Mouse (Mus musculus): Measurements from ENCODE around the gene Btg2.

The Btg2 gene

DNA sequence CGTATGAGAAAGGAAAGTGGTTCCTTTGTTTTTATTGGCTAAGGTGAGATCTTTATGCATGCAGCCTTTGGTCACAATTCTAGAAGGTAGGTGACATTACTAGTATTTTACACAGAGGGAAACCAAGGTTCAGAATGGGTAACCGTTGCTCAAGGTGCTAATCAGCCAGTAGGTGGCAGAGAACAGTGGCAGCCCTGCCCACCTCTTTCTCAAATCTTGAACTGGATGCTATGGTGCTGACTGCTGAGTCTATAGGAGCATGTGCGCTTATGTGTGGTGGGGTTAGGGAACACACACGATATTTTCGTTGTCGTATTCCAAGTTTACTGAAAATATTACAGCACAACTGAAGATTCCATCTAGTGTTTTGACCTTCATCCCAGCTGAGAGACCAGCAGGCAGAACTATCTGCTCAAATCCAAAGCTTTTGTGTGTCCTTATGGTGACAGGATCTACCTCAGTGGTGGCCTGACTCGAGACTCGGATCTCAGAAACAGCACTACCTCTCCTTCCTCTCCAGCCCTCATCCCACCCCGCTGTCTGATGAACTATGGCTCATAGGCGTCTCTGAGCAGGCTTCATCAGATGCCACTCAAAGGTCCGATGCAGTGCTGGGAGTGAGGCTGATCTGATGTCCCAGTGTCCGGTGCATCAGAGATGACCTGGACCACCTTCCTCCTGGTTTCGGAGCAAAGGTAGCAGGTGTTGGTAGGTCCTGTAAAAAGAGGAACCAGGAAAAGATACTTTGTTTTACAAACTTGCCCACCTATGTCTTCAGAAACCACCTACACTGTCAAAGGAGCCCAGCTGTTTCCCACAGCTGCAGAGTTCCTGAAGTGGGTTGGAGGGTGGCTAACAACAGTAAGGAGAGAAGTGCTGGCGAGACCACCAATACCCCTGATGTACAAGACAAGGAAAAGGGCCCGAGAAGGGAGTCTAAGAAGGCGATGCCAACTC lies 18.9 kb downstream of the Btg2 start:
- DNase-seq (ENCODE audit: low read depth, low spot score) = no peak

DNA sequence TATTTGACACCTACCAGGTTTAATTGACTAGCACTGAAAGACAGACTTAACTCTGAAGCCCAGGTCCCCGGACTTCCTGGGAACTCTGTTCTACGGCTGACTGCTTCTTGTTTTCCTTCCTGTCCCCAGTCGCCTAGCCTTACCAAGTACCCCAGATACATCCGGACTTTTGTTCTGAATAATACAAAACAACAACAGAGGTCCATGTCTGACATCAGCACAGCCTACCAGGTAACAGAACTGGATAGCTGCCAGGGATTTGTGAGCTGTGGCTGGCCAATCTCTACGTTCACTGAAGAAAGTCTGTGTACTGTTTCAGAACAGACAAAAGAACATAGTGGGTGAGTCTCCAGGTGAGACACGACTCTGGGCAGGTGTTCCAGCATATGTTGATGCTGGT lies 20.1 kb downstream of the Btg2 start:
- no peak for DNase-seq (ENCODE audit: low read depth, low spot score)

- no peak for DNase-seq (ENCODE audit: low read depth, low spot score)
Measured at GRCm38 (mm10) chr1:134057736-134058135, 21.2 kb downstream of the Btg2 start.

DNA sequence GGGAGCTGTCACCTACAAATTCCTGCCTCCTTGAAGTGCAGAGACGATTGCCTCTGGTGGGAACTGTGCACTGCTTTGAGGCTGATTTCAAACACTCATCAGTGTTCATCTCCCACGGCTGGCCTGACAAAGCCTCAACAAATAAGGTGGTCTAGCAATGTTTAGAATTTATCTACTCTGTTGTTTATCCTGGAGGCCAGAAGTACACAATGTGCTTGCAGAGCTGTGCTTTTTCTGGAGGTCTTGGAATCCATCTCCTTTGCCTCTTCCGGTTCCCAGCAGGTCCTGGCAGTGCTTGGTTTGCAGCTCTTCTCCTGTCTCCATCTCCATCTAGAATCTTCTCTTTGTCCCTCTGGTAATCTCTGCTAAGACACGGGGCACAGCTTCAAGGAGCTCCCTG lies 22.6 kb downstream of the Btg2 start:
- DNase-seq (ENCODE audit: low read depth, low spot score) = no peak

DNA sequence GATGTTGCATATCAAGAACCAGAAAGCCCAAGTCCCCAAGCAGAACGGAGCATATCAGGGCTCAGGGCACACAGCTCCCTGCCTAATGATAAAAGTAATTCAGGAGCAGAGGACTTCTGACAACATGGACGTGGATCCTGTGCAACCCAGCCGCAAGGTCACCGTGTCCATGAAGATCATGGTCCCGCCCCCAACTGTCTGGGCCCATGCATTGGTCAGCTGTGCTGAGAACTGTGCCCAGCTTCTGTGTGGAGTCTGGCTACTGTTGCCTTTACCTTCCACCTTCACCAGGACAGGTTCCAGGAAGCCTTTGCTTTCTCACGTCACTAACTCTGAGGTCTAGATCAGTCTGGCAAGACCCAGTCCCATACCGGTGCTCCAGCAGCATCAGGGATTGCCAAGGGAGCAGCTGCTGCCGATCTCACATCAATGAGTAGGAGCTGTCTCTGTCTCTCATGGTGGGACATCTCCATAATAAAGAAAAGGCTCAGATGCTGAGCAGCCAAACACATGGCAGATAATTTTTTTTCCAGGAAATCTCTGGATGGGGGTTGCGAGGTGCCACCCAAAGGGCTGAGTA lies 23.2 kb downstream of the Btg2 start:
- DNase-seq (ENCODE audit: low read depth, low spot score) = no peak

DNA sequence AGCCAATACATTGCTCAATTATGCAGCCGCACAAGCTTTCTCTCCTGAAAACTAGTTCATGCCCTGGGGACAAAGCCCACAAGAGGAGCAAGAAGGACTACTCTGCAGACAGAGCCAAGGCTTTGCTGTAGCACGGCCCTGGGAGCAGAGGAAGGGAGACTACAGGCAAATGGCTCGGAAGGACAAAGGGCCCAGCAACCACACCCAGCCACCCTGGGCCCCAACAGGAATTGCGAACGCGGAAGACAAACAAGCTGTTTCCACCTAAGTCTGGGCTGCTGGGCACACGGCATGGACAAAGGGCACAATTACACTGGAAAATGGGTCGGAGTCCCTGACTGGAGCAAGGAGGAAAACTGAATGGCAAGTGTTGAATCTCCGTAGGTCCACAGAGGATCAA lies 23.9 kb downstream of the Btg2 start:
- no peak for DNase-seq (ENCODE audit: low read depth, low spot score)

DNA sequence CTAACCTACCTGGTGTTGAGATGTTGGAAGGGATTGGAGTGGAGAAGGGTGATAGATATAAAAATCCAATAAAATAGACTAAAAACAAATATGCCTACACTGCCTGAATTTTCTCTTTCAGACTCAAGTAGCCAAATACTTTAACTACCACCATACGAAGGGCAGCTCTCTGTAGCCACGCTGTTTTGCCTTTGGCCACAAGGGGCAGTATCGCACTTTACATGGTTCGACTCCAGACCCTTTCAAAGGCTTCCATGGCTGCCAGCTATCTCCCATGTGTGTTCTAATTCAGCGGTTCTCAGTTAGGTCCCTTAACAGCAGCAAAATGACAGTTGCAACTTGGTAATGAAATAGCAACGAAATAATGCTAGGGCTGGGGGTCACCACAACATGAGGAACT lies 25.7 kb downstream of the Btg2 start:
- peak; percentile 76 for DNase-seq (ENCODE audit: low read depth, low spot score)

GRCm38 (mm10) chr1:134049542-134049941 lies 29.4 kb downstream of the Btg2 start:
- DNase-seq (ENCODE audit: low read depth, low spot score) = no peak

DNA sequence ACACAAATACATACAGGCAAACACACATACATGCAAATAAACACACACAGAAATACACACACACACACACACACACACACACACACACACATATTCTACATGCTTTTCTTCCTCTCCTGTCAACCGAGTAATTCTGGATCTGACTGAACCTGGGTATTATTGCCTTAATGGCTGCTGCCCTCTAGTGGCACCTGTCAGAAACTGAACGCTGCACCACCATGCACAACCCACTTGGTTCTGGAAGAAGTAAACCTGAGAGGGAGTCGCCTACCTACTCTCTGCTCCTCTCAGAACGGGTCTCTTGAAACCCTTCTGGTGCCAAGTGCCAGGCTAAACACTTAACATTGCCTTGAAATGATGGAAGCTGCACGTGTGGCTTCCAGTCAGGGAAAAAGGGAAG lies 30.2 kb downstream of the Btg2 start:
- DNase-seq (ENCODE audit: low read depth, low spot score) = peak; percentile 74

- no peak for DNase-seq (ENCODE audit: low read depth, low spot score)
Measured at GRCm38 (mm10) chr1:134047431-134047830, 31.5 kb downstream of the Btg2 start.

DNA sequence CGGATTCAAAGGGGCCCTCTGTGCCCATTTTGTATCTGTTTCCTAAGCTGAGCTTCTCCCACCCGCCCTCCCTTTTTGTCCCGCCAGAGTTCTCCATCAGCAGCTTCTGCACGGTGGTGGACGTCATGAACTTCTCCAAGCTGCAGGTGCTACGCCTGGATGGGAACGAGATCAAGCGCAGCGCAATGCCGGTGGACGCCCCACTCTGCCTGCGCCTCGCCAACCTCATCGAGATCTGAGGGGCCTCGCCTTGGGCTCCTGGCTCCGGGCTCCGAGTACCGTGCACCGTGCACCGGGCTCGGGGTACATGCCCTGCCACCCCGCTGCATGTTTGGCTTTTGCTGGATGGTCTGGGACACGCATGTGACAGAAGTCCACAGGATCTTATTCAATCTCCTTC lies 32.5 kb downstream of the Btg2 start:
- DNase-seq (ENCODE audit: low read depth, low spot score) = no peak

DNA sequence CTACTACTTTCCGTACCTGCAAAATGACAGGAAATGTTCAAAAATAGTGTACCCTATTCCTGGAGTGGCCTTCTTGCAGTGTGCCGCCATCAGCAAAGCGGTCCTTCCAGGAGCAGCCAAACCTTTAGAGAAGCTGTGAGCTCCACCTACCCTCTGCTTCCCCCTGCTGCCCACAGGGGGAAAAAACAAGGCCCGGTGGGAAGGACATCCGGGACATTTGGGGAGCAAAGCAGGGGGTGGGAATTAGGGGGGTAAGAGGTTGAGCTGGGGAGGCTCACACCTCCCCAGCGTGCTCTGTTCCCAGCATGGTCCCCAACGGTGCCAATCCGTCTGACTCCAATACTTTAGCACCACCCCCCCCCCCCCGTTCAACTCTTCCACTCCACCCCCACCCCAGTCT lies 32.9 kb downstream of the Btg2 start:
- peak; percentile 72 for DNase-seq (ENCODE audit: low read depth, low spot score)

DNA sequence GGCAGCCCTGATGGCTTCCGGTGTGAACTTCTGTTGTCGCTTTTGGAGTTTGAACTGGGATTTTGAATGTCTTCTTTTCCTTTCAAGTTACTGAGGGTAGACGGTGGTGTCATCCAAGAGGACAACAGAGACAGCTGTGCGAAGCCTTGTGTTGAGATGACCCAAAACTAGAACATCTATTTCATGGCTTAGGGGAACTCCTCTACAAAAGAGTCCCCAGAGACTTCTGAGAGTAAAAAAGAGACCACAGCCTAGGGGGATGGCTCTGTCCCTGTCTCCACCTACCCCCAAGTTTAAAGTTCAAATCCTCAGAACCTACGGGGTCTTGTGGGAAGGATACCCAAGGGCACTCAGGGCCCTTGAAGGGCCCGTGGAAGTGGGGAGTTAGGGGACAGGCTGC lies 34.1 kb downstream of the Btg2 start:
- no peak for DNase-seq (ENCODE audit: low read depth, low spot score)

DNA sequence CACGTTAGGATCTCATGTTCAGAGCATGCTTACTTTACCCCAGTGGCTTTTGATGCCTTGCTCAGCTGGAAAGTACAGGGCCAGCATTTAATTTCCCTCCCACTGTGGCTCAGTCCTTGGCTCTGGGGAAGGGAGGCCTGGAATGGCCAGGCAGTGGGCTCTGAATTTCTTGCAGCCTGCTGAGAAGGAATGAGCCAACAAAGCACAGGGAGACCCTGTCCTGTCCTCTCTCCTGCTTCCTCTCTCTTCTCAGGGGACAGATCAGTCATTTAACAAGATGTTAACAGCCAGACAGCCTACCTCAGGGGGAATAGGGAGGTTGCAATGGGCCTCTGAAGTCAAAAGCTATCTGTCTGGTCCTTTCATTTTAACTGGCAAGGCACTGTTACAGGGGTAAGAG lies 36.6 kb downstream of the Btg2 start:
- DNase-seq (ENCODE audit: low read depth, low spot score) = no peak

DNA sequence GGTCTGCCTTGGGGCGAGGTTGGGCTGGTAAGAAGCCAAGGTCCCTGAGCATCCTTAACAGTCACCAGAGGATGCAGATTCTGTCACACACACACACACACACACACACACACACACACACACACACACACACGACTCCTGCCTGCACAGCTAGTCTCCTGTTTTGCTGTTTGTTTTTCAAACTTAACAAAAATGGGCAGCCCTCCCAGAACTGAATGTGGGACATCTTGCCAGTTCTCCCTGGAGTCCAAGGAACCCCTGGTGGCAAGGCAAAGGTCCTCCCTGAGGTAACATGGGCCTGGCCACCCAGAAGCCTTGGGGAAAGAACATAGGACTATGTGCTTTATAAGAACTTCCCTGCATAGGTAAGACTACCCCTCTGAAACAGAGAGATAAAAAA lies 37.0 kb downstream of the Btg2 start:
- DNase-seq (ENCODE audit: low read depth, low spot score) = no peak

DNA sequence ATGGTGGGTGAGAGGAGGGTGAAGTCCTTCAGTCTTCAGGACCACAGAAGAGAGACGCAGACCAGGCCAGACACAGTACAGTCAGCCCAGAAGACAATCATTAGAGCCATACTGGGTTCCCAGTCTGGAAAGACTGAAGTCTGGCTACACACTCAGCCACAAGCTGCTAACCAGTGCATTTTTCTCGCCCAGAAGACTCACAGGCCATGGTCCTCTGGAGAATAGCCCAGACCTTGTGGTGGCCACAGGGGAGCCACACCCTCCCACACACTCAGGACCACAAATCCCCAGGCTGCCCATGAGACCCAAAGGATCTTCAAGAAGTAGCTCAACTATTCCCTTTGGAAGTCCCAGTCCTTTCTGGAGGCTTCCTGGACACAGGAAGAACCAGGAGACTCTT lies 39.6 kb downstream of the Btg2 start:
- DNase-seq (ENCODE audit: low read depth, low spot score) = no peak

- no peak for DNase-seq (ENCODE audit: low read depth, low spot score)
Measured at GRCm38 (mm10) chr1:134038336-134038735, 40.6 kb downstream of the Btg2 start.

GRCm38 (mm10) chr1:134037172-134037571 lies 41.7 kb downstream of the Btg2 start, which contains the start of gene Fmod:
TSS of gene Fmod (plus strand) at chr1:134037254.
- DNase-seq (ENCODE audit: low read depth, low spot score) = no peak

DNA sequence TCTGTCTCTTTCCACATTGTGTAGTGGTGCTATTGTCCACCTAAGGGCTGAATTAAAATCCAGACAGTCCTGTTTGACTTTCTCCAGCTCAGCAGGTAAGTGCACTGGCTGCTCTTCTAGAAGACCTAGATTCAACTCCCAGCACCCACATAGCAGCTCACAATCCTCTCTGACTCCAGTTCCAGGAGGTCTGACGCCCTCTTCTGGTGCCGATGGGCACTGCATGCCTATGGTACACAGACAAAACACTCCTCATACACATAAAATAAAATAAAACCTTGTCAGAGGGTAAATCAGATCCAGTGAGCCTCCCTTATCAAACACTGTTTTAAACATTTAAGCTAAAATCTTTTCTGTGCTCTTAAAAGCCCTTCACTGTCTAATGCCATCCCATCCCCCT lies 42.4 kb downstream of the Btg2 start:
- no peak for DNase-seq (ENCODE audit: low read depth, low spot score)

- DNase-seq (ENCODE audit: low read depth, low spot score) = no peak
Measured at GRCm38 (mm10) chr1:134028161-134028846, 50.6 kb downstream of the Btg2 start.

DNA sequence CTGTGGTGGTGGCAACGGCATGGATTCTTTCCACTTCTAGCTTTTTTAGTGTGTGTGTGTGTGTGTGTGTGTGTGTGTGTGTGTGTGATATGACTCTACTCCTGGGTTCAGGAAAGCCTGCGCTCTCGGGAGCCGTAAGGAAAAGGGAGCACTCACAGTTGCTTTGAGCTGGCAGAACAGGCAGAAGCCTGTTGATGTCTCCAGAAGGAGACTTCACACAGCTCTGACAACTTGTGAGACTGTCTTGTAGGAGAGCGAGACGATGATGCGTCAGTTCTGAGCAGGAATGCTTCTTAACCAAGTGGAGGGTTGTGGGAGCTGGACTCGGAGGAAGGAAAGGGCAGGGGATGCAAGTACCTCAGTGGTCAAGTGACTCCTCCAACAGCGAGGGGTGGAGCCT lies 52.2 kb downstream of the Btg2 start:
- DNase-seq (ENCODE audit: low read depth, low spot score) = no peak

- no peak for DNase-seq (ENCODE audit: low read depth, low spot score)
Measured at GRCm38 (mm10) chr1:134025975-134026374, 52.9 kb downstream of the Btg2 start.

Measured in retina, postnatal 7 days (tissue).